Mouse (Mus musculus): ENCODE measurements around the gene Cd2ap. TPM values are rescaled to one million over a fixed set of nuclear protein-coding genes. Genes with fewer than 3 reads are reported as not detected.

Gene Cd2ap
- total and polyA plus RNA-seq, 3 experiments: 18.8 to 36.3 (median 26.1) TPM

- dilution Hi-C loops (cut with MboI; ENCODE audit: extremely low pct_ligation_motif_present, extremely low pct_unique_long_range_greater_than_20kb, low sequenced_read_pairs): no loop called here
- Histone ChIP-seq H3K36me3 (replicated peaks in 1 of 2; ENCODE audit: control insufficient read depth in 1 of 2, insufficient read depth in 1 of 2, low read length in 1 of 2) (no peaks in the 10 kb centered on the region), H3K27me3 (replicated peaks) (no peaks in the 10 kb centered on the region), H3K27ac (ENCODE audit: insufficient read depth, low read depth) (no peak overlapping the region), H3K79me2 (replicated peaks; ENCODE audit: control insufficient read depth, extremely low read depth, insufficient read depth, poor library complexity, severe bottlenecking) (no peaks in the 10 kb centered on the region), H3K4me3 (replicated peaks in 1 of 3; ENCODE audit: low read depth in 2 of 3, low read length in 2 of 3, poor library complexity in 1 of 3) (no peak overlapping the region), H3K9ac (ENCODE audit: insufficient read depth, low read depth) (no peak overlapping the region), H3K4me1 (ENCODE audit: control insufficient read depth in 1 of 2, insufficient read depth in 2 of 2) (peaks cover 3 to 13% of the 10 kb centered on the region in 2 experiments; a peak in 3 of 4 replicates), H3K4me2 (ENCODE audit: insufficient read depth, low read depth, poor library complexity, severe bottlenecking) (no peak overlapping the region), H3K9me3 (replicated peaks; ENCODE audit: low read length) (no peaks in the 10 kb centered on the region)
- no peak for DNase-seq (ENCODE audit: extremely low read depth)
- TF ChIP-seq MAX (IDR thresholded peaks at IDR 0.05; ENCODE audit: low read length): no peak
- TF ChIP-seq CHD2 (IDR thresholded peaks at IDR 0.05; ENCODE audit: low read length): no peak
- TF ChIP-seq MXI1 (IDR thresholded peaks at IDR 0.05; ENCODE audit: low read depth, low read length): no peak
- no peak for TF ChIP-seq ZMIZ1 (IDR thresholded peaks at IDR 0.05; ENCODE audit: low read depth, low read length)
- no peak for TF ChIP-seq ZKSCAN1 (IDR thresholded peaks at IDR 0.05; ENCODE audit: borderline replicate concordance, low read depth, low read length)
- no peak for TF ChIP-seq EP300 (IDR thresholded peaks at IDR 0.05; ENCODE audit: low read length)
- no peak for TF ChIP-seq KAT2A (IDR thresholded peaks at IDR 0.05; ENCODE audit: insufficient replicate concordance, low read length)
- no peak for TF ChIP-seq USF2 (conservative IDR thresholded peaks at IDR 0.05; ENCODE audit: low read depth, low read length)
- TF ChIP-seq POLR2A (IDR thresholded peaks at IDR 0.05; ENCODE audit: low read depth, low read length): no peak
- TF ChIP-seq NRF1 (IDR thresholded peaks at IDR 0.05; ENCODE audit: low read depth, low read length): no peak
- TF ChIP-seq TBP (conservative IDR thresholded peaks at IDR 0.05; ENCODE audit: low read depth, low read length): no peak
- TF ChIP-seq IRF4 (IDR thresholded peaks at IDR 0.05; ENCODE audit: low read depth, low read length): no peak
- TF ChIP-seq ETS1 (conservative IDR thresholded peaks at IDR 0.05; ENCODE audit: low read depth, low read length): no peak
- no peak for TF ChIP-seq GABPA (IDR thresholded peaks at IDR 0.05; ENCODE audit: insufficient replicate concordance, low read depth, low read length)
- TF ChIP-seq RAD21 (IDR thresholded peaks at IDR 0.05; ENCODE audit: low read depth, low read length): no peak
- TF ChIP-seq JUND (conservative IDR thresholded peaks at IDR 0.05; ENCODE audit: low read depth, low read length): no peak
- no peak for TF ChIP-seq NELFE (IDR thresholded peaks at IDR 0.05; ENCODE audit: low read depth, low read length)
- TF ChIP-seq MAZ (IDR thresholded peaks at IDR 0.05; ENCODE audit: low read depth, low read length): no peak
- in situ Hi-C loops (cut with MboI; ENCODE audit: low pct_ligation_motif_present, low pct_unique_long_range_greater_than_20kb, low sequenced_read_pairs): no loop called here
Observed at GRCm38 (mm10) chr17:42909376-42909775, 32.9 kb upstream of the Cd2ap start.

- H3K79me2 ChIP-seq (replicated peaks; ENCODE audit: control insufficient read depth, extremely low read depth, insufficient read depth, poor library complexity, severe bottlenecking): no peaks in the 10 kb centered on the region
- in situ Hi-C loops (cut with MboI; ENCODE audit: low pct_ligation_motif_present, low pct_unique_long_range_greater_than_20kb, low sequenced_read_pairs): no loop called here
- peaks cover 3 to 13% of the 10 kb centered on the region in 2 experiments; a peak in 3 of 4 replicates for H3K4me1 ChIP-seq (ENCODE audit: control insufficient read depth in 1 of 2, insufficient read depth in 2 of 2)
- H3K9me3 ChIP-seq (replicated peaks; ENCODE audit: low read length): no peaks in the 10 kb centered on the region
- H3K27ac ChIP-seq (ENCODE audit: insufficient read depth, low read depth): no peak overlapping the region
- dilution Hi-C loops (cut with MboI; ENCODE audit: extremely low pct_ligation_motif_present, extremely low pct_unique_long_range_greater_than_20kb, low sequenced_read_pairs): no loop called here
- no peak overlapping the region for H3K9ac ChIP-seq (ENCODE audit: insufficient read depth, low read depth)
- H3K36me3 ChIP-seq (replicated peaks in 1 of 2; ENCODE audit: control insufficient read depth in 1 of 2, insufficient read depth in 1 of 2, low read length in 1 of 2): no peaks in the 10 kb centered on the region
- no peak for DNase-seq (ENCODE audit: extremely low read depth)
- TF ChIP-seq EP300 (IDR thresholded peaks at IDR 0.05; ENCODE audit: low read length): no peak
- H3K4me2 ChIP-seq (ENCODE audit: insufficient read depth, low read depth, poor library complexity, severe bottlenecking): no peak overlapping the region
- H3K4me3 ChIP-seq (replicated peaks in 1 of 3; ENCODE audit: low read depth in 2 of 3, low read length in 2 of 3, poor library complexity in 1 of 3): no peak overlapping the region
- no peaks in the 10 kb centered on the region for H3K27me3 ChIP-seq (replicated peaks)
Observed at GRCm38 (mm10) chr17:42908744-42909370, 32.4 kb upstream of the Cd2ap start.
